Mouse (Mus musculus): ENCODE data around the gene Oprd1. TPM values are rescaled to one million over a fixed set of nuclear protein-coding genes. Genes with fewer than 3 reads are reported as not detected.

The Oprd1 gene
- polyA plus RNA-seq, 1 experiment from 2014 or later = 0.84 TPM

- H3K27me3 ChIP-seq (ENCODE audit: control insufficient read depth, insufficient read depth, low read depth, low read length) = peaks cover 38% of the 10 kb centered on the region
Measured at GRCm38 (mm10) chr4:132146201-132146600, 1.9 kb upstream of the Oprd1 start.

GRCm38 (mm10) chr4:132145092-132145491, 806 bp upstream of the Oprd1 start:
- ATAC-seq = no peak
- H3K9me3 ChIP-seq (replicated peaks; ENCODE audit: control insufficient read depth, low read length, poor library complexity, severe bottlenecking) = no peaks in the 10 kb centered on the region
- H3K4me3 ChIP-seq (ENCODE audit: low read depth, low read length) = peak overlapping the region; percentile 43; the same call in 1 of the 2 replicates
- no peak overlapping the region for H3K9ac ChIP-seq (ENCODE audit: low read depth, low read length)
- H3K4me1 ChIP-seq (ENCODE audit: control insufficient read depth, insufficient read depth, low read length) = 0 out of 2 replicates have a peak, but pooled peaks cover 3% of the 10 kb centered on the region
- no peaks in the 10 kb centered on the region for H3K36me3 ChIP-seq (ENCODE audit: control insufficient read depth, insufficient read depth, low read length)
- H3K27me3 ChIP-seq (ENCODE audit: control insufficient read depth, insufficient read depth, low read depth, low read length) = peaks cover 38% of the 10 kb centered on the region
- H3K4me2 ChIP-seq (ENCODE audit: low read length) = no peak overlapping the region; the same call in 1 of the 2 replicates
- no peak overlapping the region for H3K27ac ChIP-seq (ENCODE audit: low read length)
- WGBS = 44% methylated on average over 10 of the region's 10 CpGs

More at GRCm38 (mm10) chr4:132146201-132146600, 1.9 kb upstream of the Oprd1 start:
- Histone ChIP-seq H3K4me1 (ENCODE audit: control insufficient read depth, insufficient read depth, low read length) (0 out of 2 replicates have a peak, but pooled peaks cover 3% of the 10 kb centered on the region), H3K4me3 (ENCODE audit: low read depth, low read length) (no peak overlapping the region), H3K27ac (ENCODE audit: low read length) (no peak overlapping the region), H3K9me3 (replicated peaks; ENCODE audit: control insufficient read depth, low read length, poor library complexity, severe bottlenecking) (no peaks in the 10 kb centered on the region), H3K9ac (ENCODE audit: low read depth, low read length) (no peak overlapping the region), H3K36me3 (ENCODE audit: control insufficient read depth, insufficient read depth, low read length) (no peaks in the 10 kb centered on the region), H3K4me2 (ENCODE audit: low read length) (no peak overlapping the region)
- ATAC-seq = no peak
- 65% methylated on average over 5 of the region's 5 CpGs for WGBS

GRCm38 (mm10) chr4:132138640-132139039, 5.6 kb downstream of the Oprd1 start:
- 96% methylated on average over 2 of the region's 2 CpGs for WGBS
- Histone ChIP-seq H3K9ac (ENCODE audit: low read depth, low read length) (no peak overlapping the region), H3K36me3 (ENCODE audit: control insufficient read depth, insufficient read depth, low read length) (no peaks in the 10 kb centered on the region), H3K9me3 (replicated peaks; ENCODE audit: control insufficient read depth, low read length, poor library complexity, severe bottlenecking) (no peaks in the 10 kb centered on the region), H3K4me2 (ENCODE audit: low read length) (no peak overlapping the region), H3K27me3 (ENCODE audit: control insufficient read depth, insufficient read depth, low read depth, low read length) (peaks cover 12% of the 10 kb centered on the region), H3K4me1 (ENCODE audit: control insufficient read depth, insufficient read depth, low read length) (no peaks in the 10 kb centered on the region), H3K27ac (ENCODE audit: low read length) (no peak overlapping the region), H3K4me3 (ENCODE audit: low read depth, low read length) (no peak overlapping the region)
- no peak for ATAC-seq

- Histone ChIP-seq H3K27me3 (ENCODE audit: control insufficient read depth, insufficient read depth, low read depth, low read length) (0 out of 2 replicates have a peak, but pooled peaks cover under 1% of the 10 kb centered on the region), H3K9ac (ENCODE audit: low read depth, low read length) (no peak overlapping the region), H3K4me1 (ENCODE audit: control insufficient read depth, insufficient read depth, low read length) (no peaks in the 10 kb centered on the region), H3K4me3 (ENCODE audit: low read depth, low read length) (no peak overlapping the region), H3K4me2 (ENCODE audit: low read length) (no peak overlapping the region), H3K27ac (ENCODE audit: low read length) (no peak overlapping the region), H3K36me3 (ENCODE audit: control insufficient read depth, insufficient read depth, low read length) (no peaks in the 10 kb centered on the region), H3K9me3 (replicated peaks; ENCODE audit: control insufficient read depth, low read length, poor library complexity, severe bottlenecking) (no peaks in the 10 kb centered on the region)
- ATAC-seq = no peak
- 74% methylated on average over 7 of the region's 7 CpGs for WGBS
Measured at GRCm38 (mm10) chr4:132137013-132137412, 7.3 kb downstream of the Oprd1 start.

GRCm38 (mm10) chr4:132133920-132134319, 10.4 kb downstream of the Oprd1 start:
- H3K27ac ChIP-seq (ENCODE audit: low read length) = no peak overlapping the region
- ATAC-seq = no peak
- H3K36me3 ChIP-seq (ENCODE audit: control insufficient read depth, insufficient read depth, low read length) = no peaks in the 10 kb centered on the region
- no peak overlapping the region for H3K9ac ChIP-seq (ENCODE audit: low read depth, low read length)
- H3K4me3 ChIP-seq (ENCODE audit: low read depth, low read length) = no peak overlapping the region
- no peaks in the 10 kb centered on the region for H3K27me3 ChIP-seq (ENCODE audit: control insufficient read depth, insufficient read depth, low read depth, low read length)
- H3K4me1 ChIP-seq (ENCODE audit: control insufficient read depth, insufficient read depth, low read length) = no peaks in the 10 kb centered on the region
- no peaks in the 10 kb centered on the region for H3K9me3 ChIP-seq (replicated peaks; ENCODE audit: control insufficient read depth, low read length, poor library complexity, severe bottlenecking)
- H3K4me2 ChIP-seq (ENCODE audit: low read length) = no peak overlapping the region
- WGBS = 74% methylated on average over 16 of the region's 16 CpGs

GRCm38 (mm10) chr4:132133381-132133780, 10.9 kb downstream of the Oprd1 start:
- Histone ChIP-seq H3K9ac (ENCODE audit: low read depth, low read length) (no peak overlapping the region), H3K4me1 (ENCODE audit: control insufficient read depth, insufficient read depth, low read length) (no peaks in the 10 kb centered on the region), H3K4me2 (ENCODE audit: low read length) (no peak overlapping the region), H3K27me3 (ENCODE audit: control insufficient read depth, insufficient read depth, low read depth, low read length) (no peaks in the 10 kb centered on the region), H3K9me3 (replicated peaks; ENCODE audit: control insufficient read depth, low read length, poor library complexity, severe bottlenecking) (no peaks in the 10 kb centered on the region), H3K4me3 (ENCODE audit: low read depth, low read length) (no peak overlapping the region), H3K27ac (ENCODE audit: low read length) (no peak overlapping the region), H3K36me3 (ENCODE audit: control insufficient read depth, insufficient read depth, low read length) (no peaks in the 10 kb centered on the region)
- no peak for ATAC-seq
- 94% methylated on average over 5 of the region's 5 CpGs for WGBS

- Histone ChIP-seq H3K4me1 (ENCODE audit: control insufficient read depth, insufficient read depth, low read length) (no peaks in the 10 kb centered on the region), H3K27me3 (ENCODE audit: control insufficient read depth, insufficient read depth, low read depth, low read length) (no peaks in the 10 kb centered on the region), H3K27ac (ENCODE audit: low read length) (no peak overlapping the region), H3K4me3 (ENCODE audit: low read depth, low read length) (no peak overlapping the region), H3K4me2 (ENCODE audit: low read length) (no peak overlapping the region), H3K9me3 (replicated peaks; ENCODE audit: control insufficient read depth, low read length, poor library complexity, severe bottlenecking) (no peaks in the 10 kb centered on the region), H3K36me3 (ENCODE audit: control insufficient read depth, insufficient read depth, low read length) (no peaks in the 10 kb centered on the region), H3K9ac (ENCODE audit: low read depth, low read length) (no peak overlapping the region)
- 74% methylated on average over 7 of the region's 7 CpGs for WGBS
- ATAC-seq = no peak
Measured at GRCm38 (mm10) chr4:132132297-132132696, 12.0 kb downstream of the Oprd1 start.

- ATAC-seq = no peak
- Histone ChIP-seq H3K9me3 (replicated peaks; ENCODE audit: control insufficient read depth, low read length, poor library complexity, severe bottlenecking) (no peaks in the 10 kb centered on the region), H3K27ac (ENCODE audit: low read length) (no peak overlapping the region), H3K4me1 (ENCODE audit: control insufficient read depth, insufficient read depth, low read length) (no peaks in the 10 kb centered on the region), H3K36me3 (ENCODE audit: control insufficient read depth, insufficient read depth, low read length) (no peaks in the 10 kb centered on the region), H3K27me3 (ENCODE audit: control insufficient read depth, insufficient read depth, low read depth, low read length) (no peaks in the 10 kb centered on the region), H3K9ac (ENCODE audit: low read depth, low read length) (no peak overlapping the region), H3K4me2 (ENCODE audit: low read length) (no peak overlapping the region), H3K4me3 (ENCODE audit: low read depth, low read length) (no peak overlapping the region)
- WGBS = 94% methylated on average over 7 of the region's 7 CpGs
Measured at GRCm38 (mm10) chr4:132131790-132132189, 12.5 kb downstream of the Oprd1 start.

GRCm38 (mm10) chr4:132131116-132131515, 13.2 kb downstream of the Oprd1 start:
- Histone ChIP-seq H3K36me3 (ENCODE audit: control insufficient read depth, insufficient read depth, low read length) (no peaks in the 10 kb centered on the region), H3K9me3 (replicated peaks; ENCODE audit: control insufficient read depth, low read length, poor library complexity, severe bottlenecking) (no peaks in the 10 kb centered on the region), H3K4me2 (ENCODE audit: low read length) (no peak overlapping the region), H3K4me1 (ENCODE audit: control insufficient read depth, insufficient read depth, low read length) (no peaks in the 10 kb centered on the region), H3K27ac (ENCODE audit: low read length) (no peak overlapping the region), H3K27me3 (ENCODE audit: control insufficient read depth, insufficient read depth, low read depth, low read length) (no peaks in the 10 kb centered on the region), H3K4me3 (ENCODE audit: low read depth, low read length) (no peak overlapping the region), H3K9ac (ENCODE audit: low read depth, low read length) (no peak overlapping the region)
- 87% methylated on average over 9 of the region's 9 CpGs for WGBS
- ATAC-seq = no peak
